Mouse (Mus musculus) effector memory CD4-positive, alpha-beta T cell, adult 7 months (primary cell): ENCODE measurements around the gene Gm29276. TPM values are rescaled to one million over a fixed set of nuclear protein-coding genes. Genes with fewer than 3 reads are reported as not detected.

Experiments
- polyA plus RNA-seq: library from polyadenylated mRNA; unstranded; fragments of 100-300 nt; shearing (Covaris generic); gene quantifications from one replicate; pipeline ENCODE4 v1.2.1, GENCODE M21; 2017

Gene Gm29276
- polyA plus RNA-seq, result not detected

GRCm38 (mm10) chrY:42582150-42582549 is at the start of gene Gm29276:
Gene Gm29276 (minus strand): TSS chrY:42582250.

